Comparison of ENCODE assay signal across 8 mouse cellular contexts in genomic region chr2:91182405-91183147, GRCm38 (mm10). TPM values are rescaled to one million over a fixed set of nuclear protein-coding genes. Genes with fewer than 3 reads are reported as not detected.
A peak's percentile ranks its signal among the peaks of the same experiment; 100 is the strongest.
DNase-seq lines count a peak whose midpoint lies in the region; ATAC-seq lines count a peak whose summit lies in the region.

No protein-coding gene starts in this region.

- peak overlapping the region; percentile 94 for H3K4me3 ChIP-seq in kidney, embryonic 16.5 days (ENCODE audit: low read length)
- peak overlapping the region; percentile 87 for H3K4me3 ChIP-seq in liver, embryonic 11.5 days (ENCODE audit: low read depth, low read length)
- peak overlapping the region; percentile 95 for H3K4me3 ChIP-seq in stomach, embryonic 14.5 days (ENCODE audit: low read depth, low read length)

- no peaks in the 10 kb centered on the region for H3K36me3 ChIP-seq in kidney, embryonic 16.5 days (ENCODE audit: insufficient read depth, low read length)
- peaks cover 3% of the 10 kb centered on the region; the same call in 1 of the 2 replicates for H3K36me3 ChIP-seq in liver, embryonic 11.5 days (ENCODE audit: control insufficient read depth, insufficient read depth, low read length)
- H3K36me3 ChIP-seq in stomach, embryonic 14.5 days (ENCODE audit: control insufficient read depth, insufficient read depth, low read length) = no peaks in the 10 kb centered on the region

- intact Hi-C loops in gastrocnemius, postnatal 36 days (cut with DNase I) = no loop called here

- H3K9me3 ChIP-seq in kidney, embryonic 16.5 days (ENCODE audit: low read length) = no peaks in the 10 kb centered on the region
- no peaks in the 10 kb centered on the region for H3K9me3 ChIP-seq in liver, embryonic 11.5 days (ENCODE audit: control insufficient read depth, low read length)
- H3K9me3 ChIP-seq in stomach, embryonic 14.5 days (ENCODE audit: control insufficient read depth, low read depth, low read length) = no peaks in the 10 kb centered on the region

- DNase-seq in kidney, adult 9 months = peak; percentile 18
- no peak for DNase-seq in kidney, adult 18-20 months
- peak; percentile 91 for DNase-seq in embryo, embryonic 11 days
- peak; percentile 41 to 45 for DNase-seq in gastrocnemius, postnatal 36 days
- DNase-seq in liver, embryonic 11.5 days (ENCODE audit: low spot score) = peak; percentile 85
- peak; percentile 32 to 45 for DNase-seq in monocyte, adult 2 months (ENCODE audit: low read depth in 1 of 2, low spot score in 2 of 2)

- WGBS in kidney, embryonic 16.5 days = under 1% methylated on average over 73 of the region's 81 CpGs
- under 1% methylated on average over 81 of the region's 81 CpGs for WGBS in liver, embryonic 11.5 days
- WGBS in stomach, embryonic 14.5 days = 1% methylated on average over 69 of the region's 81 CpGs

- peak overlapping the region; percentile 80 for H3K9ac ChIP-seq in kidney, embryonic 16.5 days (replicated peaks; ENCODE audit: low read length)
- peak overlapping the region; percentile 79 for H3K9ac ChIP-seq in liver, embryonic 11.5 days (ENCODE audit: low read depth, low read length)
- H3K9ac ChIP-seq in stomach, embryonic 14.5 days (replicated peaks; ENCODE audit: low read depth, low read length) = peak overlapping the region; percentile 57

- peak overlapping the region; percentile 89 for H3K4me2 ChIP-seq in kidney, embryonic 16.5 days (replicated peaks; ENCODE audit: low read depth, low read length)
- peak overlapping the region; percentile 93 for H3K4me2 ChIP-seq in liver, embryonic 11.5 days
- peak overlapping the region; percentile 52 for H3K4me2 ChIP-seq in stomach, embryonic 14.5 days (replicated peaks; ENCODE audit: low read depth, low read length)

- peak; percentile 97 for ATAC-seq in kidney, embryonic 16.5 days (ENCODE audit: low FRiP score, low TSS enrichment)
- peak; percentile 90 for ATAC-seq in liver, embryonic 11.5 days (replicated peaks; ENCODE audit: low FRiP score)
- peak; percentile 94 for ATAC-seq in stomach, embryonic 14.5 days (ENCODE audit: insufficient number of reproducible peaks, insufficient read depth, low FRiP score, low read depth)

- peaks cover 6% of the 10 kb centered on the region for H3K4me1 ChIP-seq in kidney, embryonic 16.5 days (ENCODE audit: insufficient read depth, low read length)
- peaks cover 17% of the 10 kb centered on the region for H3K4me1 ChIP-seq in liver, embryonic 11.5 days (replicated peaks; ENCODE audit: control insufficient read depth, insufficient read depth, low read length)
- peaks cover 4% of the 10 kb centered on the region; the same call in 1 of the 2 replicates for H3K4me1 ChIP-seq in stomach, embryonic 14.5 days (ENCODE audit: control insufficient read depth, insufficient read depth, low read length)

- H3K27me3 ChIP-seq in kidney, embryonic 16.5 days (ENCODE audit: insufficient read depth, low read length) = no peaks in the 10 kb centered on the region
- no peaks in the 10 kb centered on the region for H3K27me3 ChIP-seq in liver, embryonic 11.5 days (replicated peaks; ENCODE audit: control insufficient read depth, insufficient read depth, low read length)
- no peaks in the 10 kb centered on the region for H3K27me3 ChIP-seq in stomach, embryonic 14.5 days (ENCODE audit: control insufficient read depth, insufficient read depth, low read length)

- H3K27ac ChIP-seq in kidney, embryonic 16.5 days (ENCODE audit: low read length) = peak overlapping the region; percentile 63
- H3K27ac ChIP-seq in liver, embryonic 11.5 days (ENCODE audit: low read depth, low read length) = peak overlapping the region; percentile 53
- H3K27ac ChIP-seq in stomach, embryonic 14.5 days (ENCODE audit: low read length) = peak overlapping the region; percentile 77

RNA-seq across cellular contexts. Expression of gene Madd, which starts 1.1 kb away (rescaled TPM):
- total RNA-seq in gastrocnemius, postnatal 36 days (2021) = 1 to 10 TPM; 4.1 to 5.0 TPM
- 9.9 and 10.5 TPM in 2 replicates for polyA plus RNA-seq in kidney, embryonic 16.5 days (2015; fragmentation: Nextera tagmentation; extraction: Ambion mirVana)
- 13.7 and 14.0 TPM in 2 replicates for polyA plus RNA-seq in liver, embryonic 11.5 days (2014; fragmentation: Nextera tagmentation; extraction: Ambion mirVana)
- polyA plus RNA-seq in stomach, embryonic 14.5 days (2014; fragmentation: Nextera tagmentation; extraction: Ambion mirVana) = 11.8 and 19.7 TPM in 2 replicates

RNA-seq across cellular contexts. Expression of gene Nr1h3, which starts 20.1 kb away (rescaled TPM):
- 10 to 100 TPM; 17.3 to 19.1 TPM for total RNA-seq in gastrocnemius, postnatal 36 days (2021)
- polyA plus RNA-seq in kidney, embryonic 16.5 days (2015; fragmentation: Nextera tagmentation; extraction: Ambion mirVana) = 3.5 and 4.6 TPM in 2 replicates
- polyA plus RNA-seq in liver, embryonic 11.5 days (2014; fragmentation: Nextera tagmentation; extraction: Ambion mirVana) = 12.2 and 14.6 TPM in 2 replicates
- 0.36 and 1.4 TPM in 2 replicates for polyA plus RNA-seq in stomach, embryonic 14.5 days (2014; fragmentation: Nextera tagmentation; extraction: Ambion mirVana)

RNA-seq across cellular contexts. Expression of gene Acp2, which starts 20.1 kb away (rescaled TPM):
- 10 to 100 TPM; 13.0 to 14.3 TPM for total RNA-seq in gastrocnemius, postnatal 36 days (2021)
- 28.8 and 29.7 TPM in 2 replicates for polyA plus RNA-seq in kidney, embryonic 16.5 days (2015; fragmentation: Nextera tagmentation; extraction: Ambion mirVana)
- polyA plus RNA-seq in liver, embryonic 11.5 days (2014; fragmentation: Nextera tagmentation; extraction: Ambion mirVana) = 16.2 and 17.8 TPM in 2 replicates
- 26.5 and 32.3 TPM in 2 replicates for polyA plus RNA-seq in stomach, embryonic 14.5 days (2014; fragmentation: Nextera tagmentation; extraction: Ambion mirVana)

RNA-seq across cellular contexts. Expression of gene Ddb2, which starts 54.2 kb away (rescaled TPM):
- 1 to 10 TPM; 2.1 to 2.6 TPM for total RNA-seq in gastrocnemius, postnatal 36 days (2021)
- 16.2 and 20.6 TPM in 2 replicates for polyA plus RNA-seq in kidney, embryonic 16.5 days (2015; fragmentation: Nextera tagmentation; extraction: Ambion mirVana)
- 12.9 and 15.3 TPM in 2 replicates for polyA plus RNA-seq in liver, embryonic 11.5 days (2014; fragmentation: Nextera tagmentation; extraction: Ambion mirVana)
- polyA plus RNA-seq in stomach, embryonic 14.5 days (2014; fragmentation: Nextera tagmentation; extraction: Ambion mirVana) = 19.9 and 22.7 TPM in 2 replicates
